Mouse (Mus musculus) megakaryocyte, adult 5-6 weeks (primary cell): Measurements from ENCODE around the gene Usp51. TPM values are rescaled to one million over a fixed set of nuclear protein-coding genes. Genes with fewer than 3 reads are reported as not detected.
"Not testable (repeated sequence)": the region's sequence is repeated elsewhere in the genome, so short reads cannot be mapped to it uniquely, and the experiment has no call there.

ENCODE experiments used
- ATAC-seq: 2 replicates; pipeline ENCODE4 v1.8.0; 2016; ENCODE audit warnings: mild to moderate bottlenecking, inconsistent platforms; ENCODE audit not compliant: poor library complexity, severe bottlenecking
- total RNA-seq, 2 experiments: library from RNA; stranded (forward) in 1 of 2; stranded (reverse) in 1 of 2; fragments of 153-499, 151-499 nt in 1 of 2; fragments of 221-1000, 200-1000 nt in 1 of 2; gene quantifications; 2 replicates each; pipeline versions ENCODE4 v1.2.3 to v1.2.4; 2015 to 2017

Usp51 gene
- total RNA-seq (2015): 0.27 TPM in 1 of 2 replicates, not detected in the other
- total RNA-seq (2017): 0.16 TPM in 1 of 2 replicates, not detected in the other

GRCm38 (mm10) chrX:153006387-153006841 lies at the start of gene Usp51:
TSS of gene Usp51 (plus strand) at chrX:153006469.
- ATAC-seq: peak; percentile 61

GRCm38 (mm10) chrX:152969606-152970005 lies 36.7 kb upstream of the Usp51 start:
- ATAC-seq: no peak

GRCm38 (mm10) chrX:152973476-152974203 lies 32.6 kb upstream of the Usp51 start:
- ATAC-seq: peak; percentile 24; the same call in 1 of the 2 replicates

- no peak for ATAC-seq
These were observed 32.0 kb upstream of the Usp51 start for GRCm38 (mm10) chrX:152974204-152974661.

GRCm38 (mm10) chrX:152976538-152976937 lies 29.7 kb upstream of the Usp51 start:
- no peak for ATAC-seq

- no peak for ATAC-seq
These were observed 21.3 kb upstream of the Usp51 start for GRCm38 (mm10) chrX:152985009-152985408.

- not testable (repeated sequence) for ATAC-seq
These were observed 16.4 kb upstream of the Usp51 start for GRCm38 (mm10) chrX:152989852-152990251.

- not testable (repeated sequence) for ATAC-seq
These were observed 10.2 kb upstream of the Usp51 start for GRCm38 (mm10) chrX:152996105-152996504.

- peak; percentile 79 for ATAC-seq
These were observed 884 bp downstream of the Usp51 start for GRCm38 (mm10) chrX:153007021-153007684.

GRCm38 (mm10) chrX:153007685-153008047 lies 1.4 kb downstream of the Usp51 start:
- ATAC-seq: no peak

- ATAC-seq: not testable (repeated sequence)
These were observed 19.0 kb downstream of the Usp51 start for GRCm38 (mm10) chrX:153025255-153025654.

- ATAC-seq: not testable (repeated sequence)
These were observed 19.4 kb downstream of the Usp51 start for GRCm38 (mm10) chrX:153025709-153026108.

GRCm38 (mm10) chrX:153031547-153031946 lies 25.3 kb downstream of the Usp51 start:
- ATAC-seq: not testable (repeated sequence)

- peak; percentile 87 for ATAC-seq
These were observed 31.1 kb downstream of the Usp51 start, which contains the start of gene Mageh1 for GRCm38 (mm10) chrX:153037087-153037971. TSS of gene Mageh1 (minus strand) at chrX:153037575.

- peak; percentile 19; the same call in 1 of the 2 replicates for ATAC-seq
These were observed 31.9 kb downstream of the Usp51 start for GRCm38 (mm10) chrX:153037972-153038744.

Other genes with a start within 250 kb of the Usp51 start
- 0.11 TPM in 1 of 2 replicates, not detected in the other for gene Shroom2, start 237.0 kb upstream of the Usp51 start, total RNA-seq (2015)
- not detected in 2 replicates for gene Shroom2, start 237.0 kb upstream of the Usp51 start, total RNA-seq (2017)
- not detected in 2 replicates for gene Gpr143, start 224.5 kb upstream of the Usp51 start, total RNA-seq (2015)
- not detected in 2 replicates for gene Gpr143, start 224.5 kb upstream of the Usp51 start, total RNA-seq (2017)
- not detected in 2 replicates for gene Mageh1, start 31.1 kb downstream of the Usp51 start, total RNA-seq (2015)
- gene Mageh1, start 31.1 kb downstream of the Usp51 start, total RNA-seq (2017): 0.26 TPM in 1 of 2 replicates, not detected in the other
- not detected in 2 replicates for gene Foxr2, start 112.3 kb downstream of the Usp51 start, total RNA-seq (2015)
- not detected in 2 replicates for gene Foxr2, start 112.3 kb downstream of the Usp51 start, total RNA-seq (2017)
- 0.83 and 1.5 TPM in 2 replicates for gene Rragb, start 133.5 kb downstream of the Usp51 start, total RNA-seq (2015)
- gene Rragb, start 133.5 kb downstream of the Usp51 start, total RNA-seq (2017): 1.3 and 2.1 TPM in 2 replicates
- 5.7 and 7.0 TPM in 2 replicates for gene Klf8, start 231.0 kb downstream of the Usp51 start, total RNA-seq (2015)
- gene Klf8, start 231.0 kb downstream of the Usp51 start, total RNA-seq (2017): 3.5 and 11.2 TPM in 2 replicates